In the genomic region with DNA sequence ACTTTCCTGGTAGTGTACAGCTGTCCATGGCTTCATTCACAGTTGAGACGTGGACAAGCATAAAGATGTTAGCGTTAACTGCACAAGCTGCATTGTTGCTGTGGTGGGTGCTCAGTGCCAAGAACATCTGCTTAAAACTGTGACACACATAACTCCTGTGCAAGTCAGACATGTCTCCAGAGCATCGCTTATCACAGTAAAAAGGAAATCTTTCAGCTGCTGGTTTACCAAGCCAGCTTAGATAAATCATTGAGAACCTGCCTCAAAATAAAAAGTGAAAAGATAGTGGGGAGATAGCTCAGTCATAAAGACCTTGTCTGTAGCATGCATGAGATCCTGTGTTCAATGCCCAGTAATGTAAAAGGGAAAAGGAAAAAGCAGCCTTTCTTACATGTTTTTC, we compare ENCODE assay signal across 17 mouse cellular contexts.
"Had no signal": no experiment of that assay in that cellular context is flagged by ENCODE, and none has a peak within 500 bp of the region (broad histone marks: within the 10 kb centered on the region; RNA-seq: fewer than 3 reads in every experiment).

No protein-coding gene starts in this region.

- H3K27me3 ChIP-seq: liver, embryonic 12.5 days; lung, embryonic 15.5 days; midbrain, embryonic 12.5 days; neural tube, embryonic 13.5 days; neural tube, embryonic 15.5 days; stomach, embryonic 15.5 days had no signal

- H3K36me3 ChIP-seq: lung, embryonic 15.5 days; midbrain, embryonic 12.5 days; neural tube, embryonic 13.5 days; neural tube, embryonic 15.5 days; stomach, embryonic 15.5 days had no signal

- H3K4me3 ChIP-seq: liver, embryonic 12.5 days; lung, embryonic 15.5 days; midbrain, embryonic 10.5 days; midbrain, embryonic 12.5 days; myocyte; neural tube, embryonic 13.5 days; neural tube, embryonic 15.5 days; stomach, embryonic 15.5 days had no signal

- ATAC-seq: liver, embryonic 12.5 days; lung, postnatal 0 days; midbrain, embryonic 16.5 days had no signal

- DNase-seq: lung, adult 18-20 months; lung, postnatal 14 days; lung, postnatal 4 days; midbrain, embryonic 14.5 days; right cerebral cortex, postnatal 14 days; thymus, postnatal 25 days; thymus, postnatal 4 days had no signal

- H3K9me3 ChIP-seq: liver, embryonic 12.5 days; lung, embryonic 15.5 days; midbrain, embryonic 10.5 days; midbrain, embryonic 12.5 days; neural tube, embryonic 13.5 days; neural tube, embryonic 15.5 days; stomach, embryonic 15.5 days had no signal

- H3K4me1 ChIP-seq: liver, embryonic 12.5 days; lung, embryonic 15.5 days; midbrain, embryonic 10.5 days; midbrain, embryonic 12.5 days; neural tube, embryonic 13.5 days; neural tube, embryonic 15.5 days; stomach, embryonic 15.5 days had no signal
